Mouse (Mus musculus): ENCODE data around the gene Dus2.
"Not testable (repeated sequence)": the region's sequence is repeated elsewhere in the genome, so short reads cannot be mapped to it uniquely, and the experiment has no call there.

Gene Dus2

DNA sequence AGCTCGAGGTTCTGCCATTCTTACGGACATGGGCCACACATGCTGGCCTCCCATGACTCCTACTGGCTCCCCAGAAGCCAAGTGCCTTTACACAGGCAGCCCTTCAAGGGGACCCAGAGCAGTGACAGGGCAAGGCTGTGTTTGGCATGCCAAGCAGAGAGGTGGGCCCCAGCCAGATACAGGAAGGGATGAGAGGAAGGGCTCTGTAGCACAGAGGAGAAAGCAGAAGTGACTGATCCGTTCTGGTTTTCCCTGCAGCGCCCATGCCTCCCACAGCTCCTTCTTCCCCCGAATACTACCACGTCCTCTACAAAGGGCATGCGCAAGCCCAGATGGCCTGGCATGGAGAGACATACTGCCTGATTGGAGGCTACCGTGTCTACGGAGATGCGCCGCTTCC lies 7.7 kb upstream of the Dus2 start:
- not testable (repeated sequence) for DNase-seq (ENCODE audit: extremely low read depth, insufficient read length, low spot score)

DNA sequence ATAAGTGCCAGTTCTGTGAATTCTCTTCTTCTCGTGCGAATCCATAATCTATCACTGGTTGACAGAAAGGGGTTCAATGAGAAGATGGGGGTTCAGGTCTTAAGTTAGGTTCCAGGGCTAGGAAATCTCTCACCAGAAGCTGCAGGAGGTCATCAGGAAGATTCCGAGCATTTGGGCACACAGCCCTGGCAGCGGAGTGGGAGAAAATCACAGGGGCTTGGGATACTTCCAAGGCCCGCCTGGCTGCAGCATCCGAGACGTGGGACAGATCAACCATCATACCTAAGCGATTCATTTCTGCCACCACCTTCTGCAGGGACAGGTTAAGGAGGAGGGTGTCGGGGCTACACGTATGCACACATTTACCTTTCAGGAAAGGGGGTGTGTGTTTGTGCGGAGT lies 2.6 kb upstream of the Dus2 start:
- no peak for DNase-seq (ENCODE audit: extremely low read depth, insufficient read length, low spot score)

- peak; percentile 26 for DNase-seq (ENCODE audit: extremely low read depth, insufficient read length, low spot score)
Measured at GRCm38 (mm10) chr8:105991546-105991945, 409 bp downstream of the Dus2 start.

DNA sequence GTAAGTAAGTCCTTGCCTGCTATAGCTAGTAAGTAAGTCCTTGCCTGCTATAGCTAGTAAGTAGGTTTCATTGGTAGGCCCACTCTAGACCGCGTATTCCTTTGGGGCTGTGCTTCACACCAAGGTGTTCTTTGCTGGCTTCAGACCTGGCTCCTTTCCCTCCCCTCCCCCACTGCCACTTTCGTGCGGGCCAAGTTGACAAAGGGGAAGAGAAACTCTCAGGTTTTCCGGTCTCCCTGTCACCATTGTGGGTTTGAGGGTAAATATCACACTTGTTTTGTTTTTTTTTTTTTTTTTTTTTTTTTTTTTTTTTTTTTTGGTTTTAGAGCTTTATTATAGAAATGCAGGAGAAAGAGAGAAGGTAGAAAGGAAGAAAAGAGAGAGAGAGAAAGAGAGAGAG lies 1.4 kb downstream of the Dus2 start:
- DNase-seq (ENCODE audit: extremely low read depth, insufficient read length, low spot score): no peak

- no peak for DNase-seq (ENCODE audit: extremely low read depth, insufficient read length, low spot score)
Measured at GRCm38 (mm10) chr8:105993226-105993625, 2.1 kb downstream of the Dus2 start.

GRCm38 (mm10) chr8:105996359-105996758 lies 5.2 kb downstream of the Dus2 start:
- DNase-seq (ENCODE audit: extremely low read depth, insufficient read length, low spot score): no peak

GRCm38 (mm10) chr8:105998971-105999370 lies 7.8 kb downstream of the Dus2 start:
- DNase-seq (ENCODE audit: extremely low read depth, insufficient read length, low spot score): no peak

GRCm38 (mm10) chr8:106001908-106002307 lies 10.8 kb downstream of the Dus2 start:
- DNase-seq (ENCODE audit: extremely low read depth, insufficient read length, low spot score): no peak

- no peak for DNase-seq (ENCODE audit: extremely low read depth, insufficient read length, low spot score)
Measured at GRCm38 (mm10) chr8:106004538-106005207, 13.5 kb downstream of the Dus2 start.

DNA sequence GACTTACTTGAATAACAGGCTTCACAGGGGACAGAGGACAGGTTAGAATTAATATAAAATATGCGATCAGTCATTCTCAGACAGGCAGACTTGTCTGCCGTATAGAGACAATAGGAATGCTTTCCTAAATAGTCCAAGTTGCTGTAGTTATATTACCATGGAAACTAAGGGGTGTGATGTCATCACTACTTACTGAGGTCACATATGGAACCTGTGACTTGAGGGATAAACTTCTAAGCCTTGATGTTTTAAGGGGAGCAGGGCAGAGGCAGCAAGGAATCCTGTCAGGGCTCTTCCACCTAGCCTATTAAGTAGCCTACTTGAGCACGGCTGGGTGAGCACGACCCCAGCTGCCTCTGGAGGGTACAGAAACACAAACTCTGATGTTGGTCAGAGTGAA lies 14.7 kb downstream of the Dus2 start, which contains the start of gene Dpep2nb:
Gene Dpep2nb (minus strand): TSS at position 101 of the 400 bp plus-strand sequence.
- DNase-seq (ENCODE audit: extremely low read depth, insufficient read length, low spot score): no peak

DNA sequence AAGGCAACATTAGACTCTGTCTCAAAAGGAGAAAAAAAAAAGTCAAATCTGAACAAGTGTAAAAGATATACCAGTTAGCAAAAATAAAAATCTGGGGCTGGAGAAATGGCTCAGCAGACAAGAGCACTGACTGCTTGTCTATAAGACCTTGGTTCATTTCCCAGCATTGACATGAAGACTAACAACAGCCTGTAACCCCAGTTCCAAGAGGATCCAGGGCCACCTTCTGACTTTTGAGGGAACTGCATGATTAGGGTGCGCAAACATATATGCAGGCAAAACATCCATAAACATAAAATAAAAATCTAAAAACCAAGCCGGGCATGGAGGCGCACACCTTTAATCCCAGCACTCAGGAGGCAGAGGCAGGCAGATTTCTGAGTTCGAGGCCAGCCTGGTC lies 15.3 kb downstream of the Dus2 start:
- DNase-seq (ENCODE audit: extremely low read depth, insufficient read length, low spot score): no peak

DNA sequence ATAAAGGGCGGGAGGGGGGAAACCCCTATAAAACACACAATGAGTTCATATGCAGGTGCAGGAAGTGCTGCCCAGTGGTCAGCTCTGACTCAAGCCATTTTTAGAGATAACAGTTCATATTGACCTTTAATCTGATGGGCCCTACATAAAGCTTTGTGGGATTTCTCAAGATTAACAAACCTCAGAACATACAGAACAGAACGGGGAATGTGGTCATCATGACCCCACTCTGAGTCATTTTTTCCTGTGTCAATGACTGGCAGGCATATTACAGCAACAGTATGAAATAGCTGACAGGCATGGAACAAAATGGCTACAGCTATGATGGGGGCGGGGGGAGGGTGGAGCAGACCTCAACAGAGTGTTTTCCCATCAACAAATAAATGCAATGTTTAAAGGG lies 16.0 kb downstream of the Dus2 start:
- peak; percentile 24 for DNase-seq (ENCODE audit: extremely low read depth, insufficient read length, low spot score)

DNA sequence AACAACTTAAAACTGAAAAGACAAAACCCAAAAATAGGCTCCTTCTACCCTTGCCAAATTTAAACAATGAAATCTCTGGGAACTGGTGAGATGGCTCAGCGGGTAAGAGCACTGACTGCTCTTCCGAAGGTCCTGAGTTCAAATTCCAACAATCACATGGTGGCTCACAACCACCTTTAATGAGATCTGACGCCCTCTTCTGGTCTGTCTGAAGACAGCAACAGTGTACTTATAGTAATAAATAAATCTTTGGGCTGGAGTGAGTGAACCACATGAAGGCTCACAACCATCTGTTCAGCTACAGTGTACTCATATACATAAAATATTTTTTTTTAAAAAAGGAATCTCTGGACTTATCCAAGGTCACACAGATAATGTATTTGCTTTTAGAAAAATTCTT lies 16.8 kb downstream of the Dus2 start:
- DNase-seq (ENCODE audit: extremely low read depth, insufficient read length, low spot score): not testable (repeated sequence)

GRCm38 (mm10) chr8:106010748-106011642 lies 19.9 kb downstream of the Dus2 start:
- DNase-seq (ENCODE audit: extremely low read depth, insufficient read length, low spot score): peak; percentile 91

DNA sequence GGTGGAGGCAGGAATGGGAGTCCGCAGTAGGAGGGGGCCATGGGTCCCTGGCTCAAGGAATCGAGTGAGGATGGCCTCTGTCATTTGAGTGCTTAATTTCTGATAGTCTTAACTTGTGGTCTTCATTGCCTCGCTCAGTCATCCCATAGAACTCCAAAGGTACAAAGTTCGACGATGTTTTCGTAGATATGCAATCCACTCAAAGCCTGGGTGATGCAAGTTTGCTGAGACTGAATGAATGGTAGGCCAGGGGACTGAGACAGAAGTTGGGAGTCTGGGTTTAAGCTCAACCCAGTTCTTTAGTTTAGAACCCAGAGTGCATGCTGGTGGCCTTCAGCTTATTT lies 20.5 kb downstream of the Dus2 start, which contains the start of gene Ddx28:
Gene Ddx28 (minus strand): TSS at position 240 of the 344 bp plus-strand sequence.
- no peak for DNase-seq (ENCODE audit: extremely low read depth, insufficient read length, low spot score)

GRCm38 (mm10) chr8:106012203-106012602 lies 21.1 kb downstream of the Dus2 start:
- not testable (repeated sequence) for DNase-seq (ENCODE audit: extremely low read depth, insufficient read length, low spot score)

DNA sequence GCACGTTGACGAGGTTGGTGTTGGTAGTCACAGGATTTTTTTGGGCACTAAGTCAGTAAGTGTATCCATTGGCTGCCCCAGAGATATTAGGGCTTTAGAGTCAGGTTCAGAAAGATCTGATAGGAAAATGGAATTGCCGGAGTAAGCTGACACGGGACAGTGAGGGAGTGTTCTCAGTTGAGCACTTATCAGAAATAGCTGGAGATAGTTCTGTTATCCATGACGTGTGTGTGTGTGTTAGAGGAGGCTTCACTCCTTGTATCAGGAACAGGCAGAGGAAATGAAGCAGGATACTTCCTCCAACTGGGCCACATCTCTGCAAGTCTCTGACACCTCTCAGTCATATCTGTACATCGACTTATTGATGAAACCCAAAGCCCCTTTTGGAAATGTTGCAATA lies 25.1 kb downstream of the Dus2 start:
- no peak for DNase-seq (ENCODE audit: extremely low read depth, insufficient read length, low spot score)

- DNase-seq (ENCODE audit: extremely low read depth, insufficient read length, low spot score): no peak
Measured at GRCm38 (mm10) chr8:106017130-106017529, 26.0 kb downstream of the Dus2 start.

GRCm38 (mm10) chr8:106018039-106018438 lies 26.9 kb downstream of the Dus2 start:
- no peak for DNase-seq (ENCODE audit: extremely low read depth, insufficient read length, low spot score)

DNA sequence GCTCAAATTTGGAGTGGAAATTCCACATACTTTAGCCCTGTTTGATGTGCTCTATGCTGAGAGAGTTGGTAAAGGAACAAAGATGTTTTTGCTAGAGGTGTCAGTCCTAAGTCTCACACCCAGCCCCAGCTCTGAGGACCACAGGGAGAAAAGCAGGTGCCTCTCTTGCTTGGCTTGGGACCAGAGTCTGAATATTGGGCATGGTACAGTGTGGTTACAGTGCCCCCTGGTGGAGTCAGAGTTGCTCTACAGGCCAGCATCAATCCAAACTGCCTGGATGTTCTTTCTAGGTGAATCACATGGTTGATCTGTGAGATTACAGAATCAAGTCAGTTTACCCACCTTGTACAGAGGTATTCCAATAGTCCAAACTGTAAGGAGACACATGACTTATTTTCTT lies 31.3 kb downstream of the Dus2 start:
- no peak for DNase-seq (ENCODE audit: extremely low read depth, insufficient read length, low spot score)

GRCm38 (mm10) chr8:106038721-106039120 lies 47.6 kb downstream of the Dus2 start:
- no peak for DNase-seq (ENCODE audit: extremely low read depth, insufficient read length, low spot score)

DNA sequence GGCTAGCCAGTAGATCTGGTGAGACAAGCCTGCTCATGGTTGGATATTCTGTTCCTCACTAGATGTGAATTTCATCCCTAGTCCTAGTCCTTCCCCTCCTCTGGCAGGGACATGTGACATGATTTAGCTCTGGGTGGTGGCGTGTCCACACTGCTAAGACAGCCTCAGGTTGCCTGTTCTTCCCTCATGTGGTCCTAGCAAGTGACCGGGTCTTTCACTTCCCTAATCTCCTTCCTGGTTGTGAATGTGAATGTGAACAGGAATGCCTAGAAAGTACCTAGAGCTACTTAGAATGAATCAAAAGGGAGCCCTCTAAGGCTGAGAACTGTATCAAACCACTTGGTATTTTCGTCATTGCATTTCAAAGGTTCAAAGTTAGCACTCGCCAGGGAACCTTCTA lies 48.5 kb downstream of the Dus2 start:
- no peak for DNase-seq (ENCODE audit: extremely low read depth, insufficient read length, low spot score)

All from 3134 (cell line).